Mouse (Mus musculus) midbrain, postnatal 0 days (tissue): ENCODE measurements around the gene Olfr957. TPM values are rescaled to one million over a fixed set of nuclear protein-coding genes. Genes with fewer than 3 reads are reported as not detected.

Source experiments
- ATAC-seq: fragments of 200-750 bp; cut with Nextera tagmentation; 2 replicates; pipeline ENCODE4 v1.8.0; 2017; ENCODE audit warnings: moderate number of reproducible peaks, mild to moderate bottlenecking, moderate TSS enrichment, moderate library complexity; ENCODE audit not compliant: low FRiP score
- DNase-seq: peaks from one replicate; pipeline ENCODE4 v3.0.0-alpha.2; 2015; ENCODE audit warnings: low spot score
- H3K27ac ChIP-seq: fragments of 300-500 bp; sonication (generic); 2 replicates; pipeline ENCODE4 v1.5.1; 2014; ENCODE audit warnings: low read depth, mild to moderate bottlenecking, low read length, mixed read lengths
- H3K27me3 ChIP-seq: fragments of 300-500 bp; sonication (generic); 2 replicates; pipeline ENCODE4 v1.6.1; 2014; ENCODE audit warnings: low read length, control low read depth, mixed read lengths; ENCODE audit not compliant: insufficient read depth
- H3K36me3 ChIP-seq: fragments of 300-500 bp; sonication (generic); 2 replicates; pipeline ENCODE4 v1.6.1; 2014; ENCODE audit warnings: low read length, control low read depth, mixed read lengths; ENCODE audit not compliant: insufficient read depth
- H3K4me1 ChIP-seq: fragments of 300-500 bp; sonication (generic); 2 replicates; pipeline ENCODE4 v1.6.1; 2014; ENCODE audit warnings: mild to moderate bottlenecking, control low read depth, antibody characterized with exemption, low read length, mixed read lengths; ENCODE audit not compliant: insufficient read depth
- H3K4me2 ChIP-seq: fragments of 300-500 bp; sonication (generic); 2 replicates; pipeline ENCODE4 v1.6.1; 2014; ENCODE audit warnings: low read depth, mild to moderate bottlenecking, low read length, mixed read lengths; ENCODE audit not compliant: poor library complexity, severe bottlenecking
- H3K4me3 ChIP-seq: fragments of 300-500 bp; sonication (generic); 2 replicates; pipeline ENCODE4 v1.5.1; 2014; ENCODE audit warnings: low read depth, mild to moderate bottlenecking, low read length, moderate library complexity
- H3K9ac ChIP-seq: fragments of 300-500 bp; sonication (generic); replicated peaks from 2 replicates; pipeline ENCODE4 v1.6.1; 2014; ENCODE audit warnings: mild to moderate bottlenecking, low read length, moderate library complexity, mixed read lengths; ENCODE audit not compliant: poor library complexity, severe bottlenecking
- H3K9me3 ChIP-seq: fragments of 300-500 bp; sonication (generic); 2 replicates; pipeline ENCODE4 v1.6.1; 2016; ENCODE audit warnings: low read length, control low read depth
- CTCF ChIP-seq: IDR thresholded peaks from 2 replicates; pipeline ENCODE4 v1.5.1; 2016; ENCODE audit warnings: antibody characterized with exemption, mild to moderate bottlenecking
- WGBS: fragments of 180-500 bp; shearing (Covaris S2); extraction: QIAGEN DNeasy Blood & Tissue Kit; methylation state at CpG from one replicate; pipeline ENCODE4 v1.1.7; 2014; 5-methylcytosine and 5-hydroxymethylcytosine counted together
- polyA plus RNA-seq: library from polyadenylated mRNA; unstranded; fragments of >200 nt; fragmentation: Nextera tagmentation; extraction: Ambion mirVana; gene quantifications from 2 replicates; pipeline ENCODE4 v1.2.1, GENCODE M21; 2015
- total RNA-seq: library from RNA; depleted of rRNA; stranded (reverse); fragments of >200 nt; gene quantifications from 2 replicates; pipeline ENCODE4 v1.2.3, GENCODE M21; 2014; rRNA removed

The Olfr957 gene
- total RNA-seq (not detected in 2 replicates), polyA plus RNA-seq (not detected in 2 replicates)

- Histone ChIP-seq H3K9me3 (no peaks in the 10 kb centered on the region), H3K27me3 (no peaks in the 10 kb centered on the region), H3K4me3 (no peak within 1 kb of the TSS), H3K36me3 (no peaks in the 10 kb centered on the region), H3K9ac (no peak within 1 kb of the TSS), H3K4me2 (no peak within 1 kb of the TSS), H3K27ac (no peak within 1 kb of the TSS), H3K4me1 (no peaks in the 10 kb centered on the region)
- TF ChIP-seq CTCF = no peak
- DNase-seq (no peak), ATAC-seq (no peak)
- WGBS = 85% methylated on average over 3 of the region's 3 CpGs
These were observed at the start of gene Olfr957 for GRCm38 (mm10) chr9:39515531-39515930. Olfr957 (minus strand) TSS chr9:39515809.

DNA sequence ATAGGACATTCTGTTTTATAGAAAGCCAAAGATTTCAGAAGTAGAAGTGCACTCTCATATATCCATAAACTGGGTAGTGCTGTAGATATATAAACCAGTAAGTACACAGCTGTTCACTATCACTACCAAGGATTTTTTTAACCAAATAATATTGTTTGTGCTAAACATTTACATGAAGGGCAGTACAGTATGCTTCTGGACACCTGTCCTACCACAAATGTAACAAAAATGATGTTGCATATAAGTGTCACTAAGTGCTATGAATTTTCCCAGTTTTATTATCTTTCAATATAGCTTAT is 42.7 kb upstream of the Olfr957 start:
- ATAC-seq (peak; percentile 38; the same call in 1 of the 2 replicates), DNase-seq (no peak)
- no peak overlapping the region for H3K4me3 ChIP-seq

DNA sequence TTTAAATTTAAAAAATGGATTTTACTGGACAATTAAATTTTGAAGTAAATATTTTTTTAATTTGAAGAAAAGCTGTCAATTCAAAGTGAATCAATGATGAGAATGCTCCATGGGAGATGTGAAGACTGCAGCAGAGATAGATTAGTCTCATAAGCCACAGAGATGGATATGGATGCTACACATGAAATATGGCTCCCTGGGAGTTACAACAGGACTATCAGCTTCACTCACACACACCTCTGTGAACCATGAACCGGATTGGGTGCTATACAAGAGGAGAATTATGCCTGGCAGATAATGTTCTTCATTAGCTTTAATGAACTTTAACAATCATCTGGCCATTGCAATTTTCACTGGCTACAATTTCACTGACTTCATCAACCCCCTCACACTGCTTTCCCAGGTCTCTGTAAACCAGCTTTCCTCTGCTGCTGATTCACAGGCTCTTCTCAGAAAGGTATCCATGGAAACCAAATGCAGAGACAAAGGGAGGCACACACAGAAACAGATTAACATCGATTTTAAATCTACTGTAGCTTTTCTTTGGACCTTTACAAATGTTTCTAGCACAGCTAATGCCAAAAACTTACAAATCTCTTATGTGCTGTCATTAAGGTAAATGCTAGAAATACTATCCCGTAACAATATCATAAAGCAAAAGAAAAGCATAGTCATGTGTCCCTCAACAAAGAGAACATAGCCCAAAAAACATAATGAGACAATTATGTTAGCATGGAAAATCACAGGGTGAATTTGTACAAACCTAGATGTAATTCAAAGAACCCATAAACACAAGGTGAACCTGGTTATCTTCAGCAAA is 42.1 kb upstream of the Olfr957 start:
- Histone ChIP-seq H3K4me1 (no peaks in the 10 kb centered on the region), H3K36me3 (no peaks in the 10 kb centered on the region), H3K27me3 (no peaks in the 10 kb centered on the region), H3K4me2 (no peak overlapping the region), H3K9ac (no peak overlapping the region), H3K9me3 (no peaks in the 10 kb centered on the region), H3K4me3 (no peak overlapping the region), H3K27ac (peak overlapping the region; percentile 77)
- TF ChIP-seq CTCF = no peak
- peak; percentile 91 for ATAC-seq
- WGBS = 16% methylated on average over 3 of the region's 3 CpGs
- DNase-seq = peak; percentile 82

More for the DNA sequence above, 42.7 kb upstream of the Olfr957 start:
- Histone ChIP-seq H3K9me3 (no peaks in the 10 kb centered on the region), H3K4me2 (no peak overlapping the region), H3K4me1 (no peaks in the 10 kb centered on the region), H3K27ac (peak overlapping the region; percentile 77), H3K9ac (no peak overlapping the region), H3K36me3 (no peaks in the 10 kb centered on the region), H3K27me3 (no peaks in the 10 kb centered on the region)
- no peak for TF ChIP-seq CTCF

DNA sequence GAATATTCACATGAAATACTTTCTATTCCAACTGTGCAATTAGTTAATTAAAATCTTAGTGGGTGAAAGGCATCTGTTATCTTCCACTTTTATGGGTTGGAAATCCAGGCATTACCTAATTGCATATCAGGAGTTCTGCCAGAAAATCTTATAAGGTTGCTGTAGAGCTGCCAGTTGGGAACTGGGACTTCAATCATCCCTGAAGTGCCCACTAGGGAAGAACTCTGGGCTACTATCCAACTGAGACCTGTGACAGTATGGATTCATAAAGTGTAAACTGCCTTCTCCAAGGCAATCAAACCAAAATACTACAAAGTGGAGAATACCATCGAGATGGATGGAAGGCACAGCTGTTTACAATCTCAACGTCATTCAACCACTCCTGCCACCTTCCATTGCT is 38.3 kb upstream of the Olfr957 start, which contains the start of gene Olfr958:
Gene Olfr958 (minus strand): TSS at position 109 of the 400 bp plus-strand sequence.
- Histone ChIP-seq H3K4me2 (no peak within 1 kb of the TSS), H3K36me3 (no peaks in the 10 kb centered on the region), H3K27ac (no peak within 1 kb of the TSS), H3K9ac (no peak within 1 kb of the TSS), H3K4me3 (no peak within 1 kb of the TSS), H3K4me1 (no peaks in the 10 kb centered on the region), H3K9me3 (no peaks in the 10 kb centered on the region), H3K27me3 (no peaks in the 10 kb centered on the region)
- DNase-seq (peak; percentile 77), ATAC-seq (no peak)
- WGBS = 71% methylated on average over 2 of the region's 2 CpGs
- no peak for TF ChIP-seq CTCF

DNA sequence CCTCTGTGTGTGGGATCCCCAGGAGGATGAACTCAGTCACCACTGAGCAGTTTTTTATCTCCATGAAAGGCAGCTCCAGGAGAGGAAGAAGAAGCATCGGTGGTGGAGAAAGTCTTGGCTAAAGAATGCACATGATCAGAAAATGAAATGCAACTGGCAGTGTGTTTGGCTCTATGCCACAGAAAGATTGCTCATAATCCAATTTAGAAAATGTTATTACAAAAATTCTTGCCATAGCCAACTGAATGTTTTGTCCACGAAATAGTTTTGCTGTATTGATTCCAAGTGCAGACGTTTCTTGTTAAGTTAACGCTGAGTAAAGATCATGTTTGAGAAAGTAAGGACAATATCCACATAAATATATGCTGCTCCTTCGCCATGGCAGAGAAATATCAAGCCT is 35.2 kb upstream of the Olfr957 start:
- ATAC-seq = no peak
- no peaks in the 10 kb centered on the region for H3K36me3 ChIP-seq
- no peak overlapping the region for H3K27ac ChIP-seq
- no peaks in the 10 kb centered on the region for H3K9me3 ChIP-seq
- no peaks in the 10 kb centered on the region for H3K4me1 ChIP-seq
- DNase-seq = peak; percentile 18
- 63% methylated on average over 5 of the region's 5 CpGs for WGBS
- H3K27me3 ChIP-seq = no peaks in the 10 kb centered on the region
- no peak overlapping the region for H3K9ac ChIP-seq
- no peak overlapping the region for H3K4me3 ChIP-seq
- no peak overlapping the region for H3K4me2 ChIP-seq
- TF ChIP-seq CTCF = no peak

GRCm38 (mm10) chr9:39523616-39524285 is 8.1 kb upstream of the Olfr957 start:
- no peaks in the 10 kb centered on the region for H3K27me3 ChIP-seq
- no peak for ATAC-seq
- WGBS = 96% methylated on average over 1 of the region's 1 CpGs
- no peak overlapping the region for H3K27ac ChIP-seq
- DNase-seq = peak; percentile 22
- no peaks in the 10 kb centered on the region for H3K36me3 ChIP-seq
- no peak for TF ChIP-seq CTCF
- H3K9ac ChIP-seq = no peak overlapping the region
- no peak overlapping the region for H3K4me3 ChIP-seq
- no peaks in the 10 kb centered on the region for H3K4me1 ChIP-seq
- H3K4me2 ChIP-seq = no peak overlapping the region
- H3K9me3 ChIP-seq = no peaks in the 10 kb centered on the region
